Mouse (Mus musculus) left cerebral cortex, adult 11 months (tissue): ENCODE measurements at regions not wholly inside any gene's neighbourhood (a gene's known extent, or its start where the extent isn't known, plus 50 kb on each side); places are given as distances from the start of the nearest gene placed in this dataset.

Source experiments
- DNase-seq: peaks from one replicate; pipeline ENCODE4 v3.0.0; 2022; ENCODE audit warnings: low spot score

GRCm38 (mm10) chr12:69101965-69102364 is 57.0 kb downstream of the Rps29 start:
- no peak for DNase-seq

- no peak for DNase-seq
Measured at GRCm38 (mm10) chr12:69094856-69095255, 64.1 kb downstream of the Rps29 start.

- DNase-seq: no peak
Measured at GRCm38 (mm10) chr12:69093073-69093797, 65.8 kb downstream of the Rps29 start.

- peak; percentile 46 for DNase-seq
Measured at GRCm38 (mm10) chr12:69087928-69088609, 70.9 kb downstream of the Rps29 start.

GRCm38 (mm10) chr12:69085522-69086179 is 73.3 kb downstream of the Rps29 start:
- DNase-seq: no peak

- no peak for DNase-seq
Measured at GRCm38 (mm10) chr12:69084656-69085055, 74.3 kb downstream of the Rps29 start.

GRCm38 (mm10) chr12:69082051-69082450 is 76.9 kb downstream of the Rps29 start:
- DNase-seq: no peak

GRCm38 (mm10) chr12:69039553-69039952 is 119.4 kb downstream of the Rps29 start:
- DNase-seq: no peak

- DNase-seq: no peak
Measured at GRCm38 (mm10) chr12:69023594-69023993, 135.4 kb downstream of the Rps29 start.

GRCm38 (mm10) chr12:69016705-69017306 is 142.2 kb downstream of the Rps29 start:
- DNase-seq: no peak

- DNase-seq: no peak
Measured at GRCm38 (mm10) chr12:69005141-69005540, 153.8 kb downstream of the Rps29 start.

GRCm38 (mm10) chr12:69002106-69002505 is 156.9 kb downstream of the Rps29 start:
- DNase-seq: no peak

GRCm38 (mm10) chr12:68997259-68997658 is 161.7 kb downstream of the Rps29 start:
- DNase-seq: peak; percentile 45

GRCm38 (mm10) chr12:68996740-68997139 is 162.2 kb downstream of the Rps29 start:
- DNase-seq: no peak

- no peak for DNase-seq
Measured at GRCm38 (mm10) chr12:68980640-68981039, 178.3 kb downstream of the Rps29 start.

GRCm38 (mm10) chr12:68980173-68980572 is 178.8 kb downstream of the Rps29 start:
- no peak for DNase-seq

- DNase-seq: no peak
Measured at GRCm38 (mm10) chr12:68979232-68979631, 179.8 kb downstream of the Rps29 start.

GRCm38 (mm10) chr12:68977276-68977675 is 181.7 kb downstream of the Rps29 start:
- DNase-seq: no peak

GRCm38 (mm10) chr12:68947240-68947639 is 211.7 kb downstream of the Rps29 start:
- DNase-seq: no peak

- no peak for DNase-seq
Measured at GRCm38 (mm10) chr12:68910590-68910989, 248.4 kb downstream of the Rps29 start.

- no peak for DNase-seq
Measured at GRCm38 (mm10) chr12:68904770-68905169, 254.2 kb downstream of the Rps29 start.

- DNase-seq: no peak
Measured at GRCm38 (mm10) chr12:68889141-68889540, 269.8 kb downstream of the Rps29 start.

GRCm38 (mm10) chr12:68882503-68882902 is 276.5 kb downstream of the Rps29 start:
- no peak for DNase-seq
